Mouse (Mus musculus): ENCODE data around the gene Fam53b.

The Fam53b gene

DNA sequence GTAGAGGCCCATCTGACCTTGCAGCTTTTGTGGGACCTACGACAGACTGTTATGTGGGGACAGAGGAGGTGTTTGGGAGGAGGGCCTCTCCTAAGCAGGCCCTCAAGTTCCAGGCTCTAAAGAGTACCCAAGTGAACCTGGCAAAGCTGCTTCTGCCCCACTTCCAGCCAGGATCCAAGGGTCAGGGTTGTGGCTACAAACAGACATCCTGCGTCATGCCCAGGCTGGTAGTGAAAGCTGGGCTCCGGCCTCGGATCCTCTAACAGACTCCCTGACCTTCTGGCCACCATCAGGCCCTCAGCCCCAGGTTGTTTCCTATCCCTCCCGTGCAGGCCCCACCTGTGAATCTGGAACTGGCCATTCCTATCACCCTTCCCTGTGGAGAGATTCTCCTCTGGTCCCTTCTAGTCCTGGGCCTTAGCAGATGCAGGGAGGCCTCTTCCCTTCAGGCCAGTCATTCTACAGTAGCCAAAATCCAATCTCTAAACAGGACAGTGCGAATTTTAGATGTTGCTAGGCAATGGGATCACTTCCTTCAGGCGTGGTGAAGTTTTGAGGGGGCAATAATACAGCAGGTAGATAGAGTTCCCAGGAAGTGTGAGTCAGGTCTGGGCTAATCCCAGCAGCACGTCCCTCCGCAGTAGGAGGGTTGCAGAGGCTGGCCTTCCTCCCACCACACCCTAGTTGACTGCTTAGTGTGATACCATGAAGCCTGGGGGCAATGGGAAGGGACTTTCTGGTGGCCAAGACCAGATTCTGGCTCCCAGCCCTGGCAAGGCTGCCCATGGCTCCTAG is 110.0 kb downstream of the Fam53b start:
- DNase-seq: no peak

DNA sequence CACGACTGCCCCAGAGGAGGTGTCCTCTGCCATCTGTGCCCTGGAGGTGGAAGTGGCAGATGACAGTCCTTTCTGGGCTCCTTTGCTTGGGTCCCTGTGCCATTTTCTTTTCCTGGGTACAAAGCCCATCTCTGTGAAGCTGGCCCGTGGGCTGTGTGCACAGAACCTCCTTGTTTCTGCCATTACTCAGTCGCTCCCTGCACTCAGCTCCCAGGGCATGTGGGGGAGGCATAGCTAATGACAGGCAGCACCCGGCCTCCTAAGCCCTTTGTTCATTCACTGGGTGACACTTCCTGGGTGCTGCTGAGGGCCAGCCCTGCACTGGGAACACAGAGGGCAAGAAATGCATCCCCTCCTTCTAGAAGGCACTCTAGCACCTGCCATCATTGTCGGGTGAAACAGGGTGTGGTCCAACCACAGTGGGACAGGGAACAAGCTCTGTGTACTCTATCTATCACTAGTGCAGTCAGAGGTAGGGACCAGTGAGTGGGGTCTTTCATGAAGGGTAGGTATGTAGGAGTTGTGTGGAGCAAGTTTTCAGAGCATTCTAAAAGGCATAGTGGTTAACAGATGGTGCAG is 111.1 kb downstream of the Fam53b start:
- DNase-seq: no peak

DNA sequence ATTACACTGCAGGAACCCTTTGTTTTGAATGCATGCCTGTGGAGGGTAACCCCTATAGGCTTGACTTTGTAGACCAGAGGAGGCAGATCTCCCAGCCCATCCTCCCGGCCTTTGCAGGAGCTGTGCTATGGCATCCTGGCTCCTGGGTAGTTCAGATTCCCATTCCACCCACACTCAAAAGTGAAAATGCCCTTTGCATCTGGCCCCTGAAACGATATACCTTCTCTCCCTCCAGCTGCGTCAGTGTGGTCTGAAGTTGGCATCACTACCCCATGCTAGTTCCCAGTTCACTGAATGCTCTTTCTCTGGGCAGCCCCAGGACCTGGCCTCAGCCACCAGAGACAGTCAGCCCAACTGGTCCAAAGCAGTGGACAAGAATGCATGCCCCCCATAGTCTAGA is 111.7 kb downstream of the Fam53b start:
- no peak for DNase-seq

DNA sequence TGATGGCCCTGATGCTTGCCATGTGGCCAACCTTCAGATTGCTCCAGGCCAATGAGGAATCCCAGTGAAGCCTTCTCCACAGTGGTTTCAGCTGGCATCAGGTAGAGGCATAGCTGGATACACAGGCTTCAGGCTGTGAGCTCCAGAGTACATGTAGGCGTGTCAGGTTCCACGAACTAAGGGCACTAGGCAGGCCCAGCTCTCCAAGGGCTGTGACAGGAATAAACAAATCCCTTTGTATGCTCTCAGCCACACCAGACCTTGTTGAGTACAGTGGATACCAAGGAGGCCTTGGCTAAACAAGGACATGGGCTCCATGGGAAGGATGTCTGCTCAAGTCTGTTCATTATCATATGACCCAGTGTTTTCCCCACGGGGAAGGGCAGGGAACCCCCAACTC is 112.3 kb downstream of the Fam53b start:
- no peak for DNase-seq

DNA sequence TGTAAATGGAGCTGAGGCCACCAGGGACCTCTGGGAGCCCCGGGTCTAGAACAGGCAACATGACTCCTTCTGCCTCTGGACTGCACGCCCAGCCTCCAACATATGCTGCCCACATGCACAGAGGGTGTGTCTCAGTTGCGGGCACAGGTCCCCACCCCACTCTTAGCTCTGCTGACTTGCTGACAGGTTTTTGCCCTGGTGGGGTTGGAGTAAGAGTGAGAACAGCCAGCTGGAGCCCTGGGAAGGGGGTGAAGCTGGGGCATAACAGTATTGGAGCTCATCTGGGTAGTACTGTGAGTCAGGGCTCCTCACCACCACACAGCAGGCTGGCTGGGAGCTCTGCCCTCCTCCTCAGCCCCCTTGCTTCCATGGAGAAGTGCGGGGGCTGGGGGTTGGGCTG is 113.6 kb downstream of the Fam53b start:
- no peak for DNase-seq

DNA sequence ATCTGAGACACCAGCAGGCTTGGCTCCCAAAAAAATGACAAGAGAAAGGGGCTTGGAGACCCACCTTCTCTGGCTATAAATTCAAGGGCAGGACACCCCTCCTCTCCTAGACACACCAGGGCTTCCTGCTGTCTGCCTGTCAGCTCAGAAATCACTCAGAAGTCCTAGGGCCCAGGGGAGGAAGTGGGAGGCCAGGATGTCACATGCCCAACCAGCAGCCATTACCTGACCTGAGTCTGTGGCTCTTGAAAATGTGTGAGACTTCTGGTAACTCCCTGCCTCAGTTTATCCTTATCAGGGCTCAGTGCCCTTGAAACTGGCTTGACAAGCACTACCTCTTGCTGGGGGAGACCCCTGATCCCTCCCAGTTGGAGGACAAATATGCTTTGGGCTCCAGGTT is 114.0 kb downstream of the Fam53b start:
- DNase-seq: no peak

DNA sequence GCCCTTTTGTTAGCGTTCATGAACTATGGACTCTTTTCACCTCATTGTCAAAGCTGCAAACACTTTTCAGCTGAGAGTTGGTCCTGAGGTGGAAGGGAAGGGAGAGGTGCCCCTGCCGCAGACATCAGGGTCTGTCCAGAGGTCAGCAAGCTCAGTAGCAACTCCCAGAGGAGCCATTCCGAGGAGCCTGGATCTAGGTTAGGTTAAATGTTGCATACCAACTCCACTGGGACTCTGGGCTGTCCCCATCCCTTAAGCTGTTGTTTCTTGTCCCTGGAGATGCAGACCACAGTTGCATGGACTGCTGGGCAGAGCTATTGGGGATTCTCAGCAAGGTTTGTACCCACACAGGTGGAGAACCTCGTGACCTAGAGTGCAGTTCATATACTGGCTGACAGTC is 114.5 kb downstream of the Fam53b start:
- no peak for DNase-seq

DNA sequence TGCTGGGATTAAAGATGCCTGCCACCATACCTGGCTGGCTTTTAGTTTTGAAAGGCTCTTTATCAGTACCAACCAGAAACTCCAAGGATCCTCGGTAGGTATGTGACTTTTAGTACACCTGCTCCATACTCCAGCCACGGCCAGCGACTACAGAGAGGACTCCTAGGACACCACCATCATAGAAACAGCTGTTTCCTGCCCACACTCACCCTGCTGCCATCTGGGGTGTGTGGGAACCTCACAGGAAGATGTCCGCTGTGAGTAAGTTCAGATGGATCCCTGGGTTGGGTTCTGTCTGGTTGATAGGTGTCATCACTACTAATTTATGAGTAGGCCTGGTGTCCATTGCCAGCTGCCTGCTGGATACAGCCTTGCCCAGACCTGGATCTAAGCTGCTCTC is 114.9 kb downstream of the Fam53b start:
- DNase-seq: no peak

DNA sequence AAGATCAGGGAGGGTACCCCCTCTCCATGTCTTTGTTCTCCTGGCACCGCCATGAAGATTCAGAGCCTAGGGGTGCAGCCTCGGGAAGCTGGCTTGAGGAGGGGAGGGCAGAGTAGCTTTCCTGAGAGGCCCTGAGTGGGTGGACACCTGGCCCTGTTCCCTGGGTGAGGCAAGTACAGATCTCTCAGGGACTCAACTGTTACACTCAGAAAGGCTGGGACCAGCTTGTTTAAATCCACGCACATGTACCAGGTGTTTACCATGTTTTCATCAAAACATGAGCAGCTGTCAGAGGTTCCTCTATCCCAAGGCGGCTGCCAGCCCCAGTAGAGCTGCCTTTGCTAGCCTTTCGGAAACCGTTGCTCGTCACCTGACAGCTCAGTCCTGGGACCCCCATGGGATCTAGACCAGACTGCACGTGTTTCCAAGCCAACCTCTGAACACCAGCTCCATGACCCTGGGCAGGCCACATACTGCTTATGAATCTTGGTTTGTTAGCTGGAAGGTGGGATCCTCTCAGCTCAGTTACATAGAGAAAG is 116.4 kb downstream of the Fam53b start:
- no peak for DNase-seq

DNA sequence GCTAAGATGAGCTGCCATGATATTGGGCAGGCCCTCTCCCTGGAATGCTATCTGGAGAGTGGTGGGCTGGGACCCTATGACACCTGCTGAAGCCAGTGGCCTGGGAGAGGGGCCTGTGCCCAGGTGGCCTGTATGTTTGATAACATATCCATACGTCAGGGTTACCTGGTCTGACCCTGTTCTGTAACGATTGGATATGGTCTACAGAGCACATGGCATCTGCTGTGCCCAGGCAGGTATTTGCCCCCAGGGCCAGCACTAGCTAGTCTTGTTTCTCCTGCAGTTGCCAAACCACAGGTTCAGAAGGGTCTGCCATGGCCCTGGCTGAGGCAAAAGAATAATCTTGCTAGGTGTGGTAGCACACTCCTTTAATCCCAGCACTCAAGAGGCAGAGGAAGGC is 120.1 kb downstream of the Fam53b start:
- DNase-seq: no peak

DNA sequence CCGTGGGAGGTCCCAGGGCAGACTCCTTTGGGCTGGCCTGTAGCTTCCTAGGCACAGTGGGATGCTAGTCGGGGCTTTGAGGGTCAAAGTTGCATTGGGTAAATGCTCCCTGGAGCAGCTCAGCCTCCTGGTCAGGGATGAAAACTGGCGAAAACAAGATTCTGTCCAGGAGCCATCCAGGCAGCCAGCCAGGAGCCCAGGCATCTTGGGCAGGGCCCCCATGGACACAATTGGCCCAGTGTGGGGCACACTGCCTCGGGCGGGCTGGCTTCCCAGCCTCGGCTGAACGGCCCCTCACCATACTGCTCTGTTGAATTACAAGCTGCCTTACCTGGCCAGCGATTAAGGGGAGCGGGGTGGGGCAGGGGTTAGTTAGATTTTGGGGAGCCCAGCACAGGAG is 121.0 kb downstream of the Fam53b start:
- no peak for DNase-seq

DNA sequence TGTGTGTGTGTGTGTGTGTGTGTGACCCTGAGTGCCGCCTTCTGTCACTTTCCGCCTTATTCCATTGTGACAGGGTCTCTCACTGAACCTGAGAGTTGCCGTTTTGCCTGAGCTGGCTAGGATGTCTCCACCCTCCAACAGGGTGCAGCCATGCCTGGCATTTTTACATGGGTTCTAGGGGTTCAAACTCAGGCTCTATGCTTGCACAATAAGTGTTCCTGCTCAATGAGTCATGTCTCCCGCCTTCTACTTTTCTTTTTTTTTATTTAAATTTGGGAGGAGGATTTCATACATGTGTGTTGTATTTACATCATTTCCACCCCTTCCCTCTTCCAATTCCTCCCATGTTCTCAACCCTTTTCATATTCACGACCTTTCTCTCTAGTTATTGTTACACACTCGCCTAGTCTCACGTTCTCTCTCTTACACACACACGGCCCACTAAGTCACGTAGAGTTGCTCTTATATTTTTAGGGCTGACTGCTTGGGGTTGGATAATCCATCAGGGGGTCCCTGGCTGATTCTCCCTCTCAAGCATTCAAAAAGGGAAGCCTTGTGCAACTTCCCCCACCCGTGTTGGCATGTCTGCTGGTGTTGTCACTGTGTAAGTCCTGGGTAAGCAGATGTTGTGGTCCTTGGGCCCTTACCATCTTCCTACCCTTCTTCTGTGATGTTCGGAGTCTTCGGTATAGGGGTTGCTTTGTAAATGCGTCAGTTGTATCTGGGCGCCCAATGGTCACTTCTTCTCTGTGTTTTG is 122.8 kb downstream of the Fam53b start:
- DNase-seq: no peak

DNA sequence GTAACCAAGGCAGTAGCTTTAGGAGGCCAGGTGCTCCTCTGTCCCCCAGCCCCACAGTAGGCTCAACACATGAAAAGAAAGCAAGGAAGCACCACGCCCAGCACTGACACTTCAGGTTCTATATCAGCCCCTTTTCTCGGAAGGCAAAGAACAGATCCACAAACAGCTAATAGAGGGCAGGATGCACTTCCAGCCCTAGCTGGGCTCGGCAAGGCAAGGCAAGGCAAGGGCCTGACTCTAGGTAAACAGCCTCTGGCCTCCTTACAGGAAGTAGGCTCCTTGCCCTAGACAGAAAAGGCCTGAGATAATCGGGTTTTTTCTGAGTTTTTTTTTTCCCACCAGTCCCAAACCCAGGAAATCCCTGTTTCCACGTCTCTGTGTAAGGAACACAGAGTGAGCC is 124.0 kb downstream of the Fam53b start:
- no peak for DNase-seq

DNA sequence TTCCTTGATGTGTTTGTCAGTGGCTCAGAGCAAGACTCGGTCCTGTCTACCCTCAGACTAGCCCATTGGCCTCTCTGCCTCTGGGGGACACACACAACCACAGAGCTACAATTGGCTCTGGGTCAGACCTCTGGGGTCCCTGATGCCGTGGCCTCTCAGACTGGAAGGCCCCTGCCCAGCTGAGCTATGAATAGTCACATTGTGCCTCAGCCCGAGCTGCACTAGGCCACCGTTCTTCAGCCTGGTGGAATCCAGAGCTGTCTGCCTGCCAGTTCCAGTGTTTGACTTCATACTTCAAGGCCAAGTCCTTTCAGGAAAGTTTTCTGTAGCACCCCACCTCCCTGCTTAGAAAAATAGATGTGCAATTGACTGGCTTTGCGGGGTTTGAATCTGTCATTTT is 125.0 kb downstream of the Fam53b start:
- no peak for DNase-seq

DNA sequence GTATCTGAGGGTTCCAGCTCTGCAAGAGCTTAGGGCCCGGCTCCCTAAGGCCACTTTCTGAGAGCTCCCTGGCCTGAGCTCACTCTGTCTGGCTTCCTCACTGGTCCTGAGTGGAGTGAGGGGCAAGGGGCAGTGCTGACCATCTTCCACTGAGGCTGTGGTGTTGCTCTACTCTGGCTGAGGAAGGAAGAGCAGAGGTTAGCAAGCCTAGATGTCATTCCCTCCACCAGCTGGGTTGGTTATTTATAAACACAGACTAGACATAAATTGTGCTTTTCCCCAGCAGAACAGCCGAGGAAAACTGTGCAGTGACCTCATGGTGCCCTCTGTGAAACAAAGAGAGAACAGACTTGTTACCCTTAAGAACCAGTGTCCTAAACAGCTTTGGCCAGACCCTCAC is 125.8 kb downstream of the Fam53b start:
- no peak for DNase-seq

DNA sequence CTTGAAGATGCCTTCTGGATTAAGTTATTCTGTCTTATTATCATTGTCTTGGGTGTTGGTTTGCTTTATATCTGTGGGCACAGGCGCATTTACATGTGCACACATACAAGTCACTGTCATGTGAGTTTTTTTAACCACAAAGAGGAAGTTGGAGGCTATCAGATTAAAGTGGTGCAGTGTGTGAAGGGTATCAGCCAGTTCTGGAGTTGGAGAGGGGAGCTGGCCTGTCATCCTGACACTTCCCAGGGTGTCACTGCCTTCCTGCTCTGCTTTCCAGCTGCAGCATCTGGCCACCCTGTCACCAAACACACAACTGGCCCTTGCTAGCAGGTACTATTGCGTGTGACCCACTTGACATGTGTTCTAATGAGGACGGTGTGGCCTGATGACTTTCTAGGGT is 127.2 kb downstream of the Fam53b start:
- peak; percentile 15 for DNase-seq

DNA sequence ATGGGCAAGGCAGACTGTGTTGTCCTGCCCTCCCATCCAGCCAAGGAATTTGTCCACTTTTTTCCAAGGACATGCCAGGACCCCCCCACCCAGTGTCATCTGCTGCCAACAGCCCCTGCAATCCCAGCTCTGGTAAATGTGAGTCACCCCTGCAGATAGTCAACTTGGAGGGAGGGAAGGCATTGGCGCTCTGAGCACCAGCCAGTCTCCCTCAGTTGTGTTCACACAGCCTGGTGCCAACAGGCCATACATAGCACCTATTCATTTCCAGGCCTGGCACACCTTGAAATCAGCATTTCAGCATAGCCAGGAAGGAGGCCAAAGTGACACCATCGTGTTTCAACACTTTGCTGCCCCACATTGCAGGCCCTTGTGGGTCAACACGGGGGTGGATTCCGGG is 129.8 kb downstream of the Fam53b start:
- DNase-seq: no peak

DNA sequence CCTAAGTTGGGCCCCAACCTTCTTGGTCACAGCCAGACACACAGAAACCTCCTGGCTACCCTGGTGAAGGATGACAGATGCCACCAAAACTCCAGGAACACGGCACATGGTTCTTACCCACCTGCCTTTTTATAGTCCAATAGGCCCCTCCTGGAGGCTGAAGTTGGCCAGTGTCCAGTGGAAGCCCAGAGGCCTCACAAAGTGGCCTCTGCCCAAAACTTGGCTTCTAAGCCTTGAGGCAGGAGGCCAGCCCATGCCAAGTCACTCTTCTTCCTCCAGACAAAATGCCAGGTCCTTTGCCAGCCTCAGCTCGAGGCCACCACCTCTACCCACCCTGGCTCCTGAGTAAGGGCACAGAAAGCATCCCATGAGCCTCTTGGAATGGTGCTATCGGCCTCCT is 130.8 kb downstream of the Fam53b start:
- DNase-seq: no peak

DNA sequence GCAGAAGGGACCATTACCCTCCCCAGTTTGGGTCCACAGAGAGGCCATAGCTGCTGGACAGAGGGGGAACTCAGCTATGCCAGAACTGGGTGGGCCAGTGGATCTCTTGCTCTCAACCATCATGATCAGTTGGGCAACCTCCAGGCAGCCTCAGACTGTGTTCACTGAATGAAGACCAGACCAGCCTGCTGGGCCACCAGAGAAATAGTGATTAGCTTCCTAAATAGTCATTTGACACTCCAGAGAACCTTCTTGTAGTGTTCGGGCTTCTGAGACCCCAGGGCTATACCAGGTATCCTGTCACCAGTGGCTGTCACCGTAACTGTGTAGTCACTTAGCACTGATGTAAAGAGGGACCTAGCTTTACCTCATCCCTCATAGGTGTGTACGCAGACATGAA is 131.3 kb downstream of the Fam53b start:
- no peak for DNase-seq

DNA sequence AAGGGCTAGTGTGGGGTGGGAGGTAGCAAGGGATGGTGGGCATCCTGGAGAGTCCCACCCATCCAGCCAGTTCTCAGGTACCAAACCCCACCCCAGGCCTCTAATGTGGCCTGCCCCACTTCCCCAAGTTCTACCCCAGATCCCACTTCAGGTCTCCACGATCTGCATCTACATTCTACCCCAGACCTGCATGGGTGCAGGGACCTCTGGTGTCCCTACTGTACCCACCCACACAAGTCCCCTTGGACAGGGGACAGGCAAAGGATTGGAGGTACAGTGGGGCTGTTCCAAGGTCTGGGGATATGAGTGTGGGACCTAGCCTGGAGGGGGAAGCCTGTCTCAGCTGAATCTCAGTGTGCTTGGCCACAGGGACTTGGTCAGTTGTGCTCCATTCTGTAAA is 131.9 kb downstream of the Fam53b start:
- DNase-seq: no peak

DNA sequence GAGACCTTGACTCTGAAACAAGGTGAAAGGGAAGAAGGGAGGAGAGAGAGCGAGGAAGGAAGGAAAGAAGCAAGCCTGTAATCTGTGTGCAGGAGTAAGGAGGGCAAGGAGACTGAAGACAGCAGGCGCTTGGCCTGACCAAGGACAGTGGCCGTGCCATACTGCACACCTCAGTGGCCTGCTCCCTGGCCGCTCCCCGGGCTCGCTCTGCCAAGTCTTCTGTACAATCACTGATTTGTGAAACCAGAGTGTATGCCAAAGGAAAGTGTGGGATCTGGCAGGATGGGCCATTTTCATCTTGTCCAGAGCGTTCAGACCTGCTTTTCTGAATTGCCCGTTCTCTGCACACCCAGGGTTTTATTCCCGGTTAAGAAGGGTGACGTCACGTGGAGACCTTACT is 132.4 kb downstream of the Fam53b start:
- no peak for DNase-seq

DNA sequence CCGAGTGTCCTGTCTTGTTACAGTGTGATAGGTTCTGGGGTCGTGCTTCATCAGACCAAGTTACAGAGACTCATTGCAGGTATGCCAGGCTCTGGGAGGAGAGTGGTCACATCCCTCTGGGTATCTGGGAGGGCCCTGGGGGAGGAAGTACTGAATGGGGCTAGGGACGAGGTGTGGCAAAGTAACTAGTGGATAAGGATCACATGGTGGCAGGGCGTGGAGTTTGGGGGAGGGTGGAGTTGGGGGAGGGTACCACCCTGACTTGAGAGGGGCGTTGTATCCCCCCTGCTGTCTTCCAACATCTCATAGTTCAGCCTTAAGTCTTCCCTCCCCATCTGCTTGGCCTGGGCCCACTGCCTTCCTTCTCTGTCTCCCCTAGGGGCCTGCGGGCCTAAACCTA is 134.1 kb downstream of the Fam53b start:
- DNase-seq: no peak

DNA sequence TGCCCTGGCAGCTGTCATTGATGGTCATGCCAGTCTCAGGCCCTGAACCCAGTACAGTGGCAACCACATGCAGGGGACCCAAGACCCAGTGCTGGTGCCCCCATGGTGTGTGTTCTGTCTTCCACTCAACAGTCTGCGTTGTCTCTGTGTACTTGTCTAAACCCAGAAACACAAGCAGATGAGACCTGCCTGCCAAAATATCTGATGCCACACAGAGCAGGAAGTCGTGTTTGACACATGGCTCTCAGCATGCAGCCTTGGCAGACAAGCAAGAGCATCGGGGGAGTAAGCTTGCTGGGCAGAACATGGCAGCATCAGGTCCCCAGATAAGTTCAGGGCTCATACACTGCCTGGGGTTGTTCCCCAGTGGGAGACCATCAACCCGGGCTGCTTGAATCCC is 134.6 kb downstream of the Fam53b start:
- no peak for DNase-seq

DNA sequence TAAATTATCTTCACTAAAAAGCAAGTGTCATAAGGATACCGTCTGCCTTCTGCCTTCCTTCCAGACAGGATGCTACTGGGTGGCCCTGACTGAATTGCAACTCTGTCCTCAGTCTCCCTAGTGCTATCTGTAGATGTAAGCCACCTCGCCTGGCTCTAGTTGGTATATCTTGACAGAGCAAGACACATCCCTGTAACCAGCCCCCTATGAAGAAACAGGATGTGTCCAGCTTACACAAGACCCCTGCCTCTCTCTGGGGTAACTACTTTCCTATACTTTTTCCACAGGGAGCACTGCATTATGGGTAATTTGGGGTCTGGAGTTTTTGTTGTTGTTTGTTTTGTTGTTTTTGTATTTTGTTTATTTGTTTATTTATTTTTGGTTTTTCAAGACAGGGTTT is 137.8 kb downstream of the Fam53b start:
- no peak for DNase-seq

All from liver (tissue).